Mouse (Mus musculus) intestine, postnatal 0 days (tissue): ENCODE measurements at regions not wholly inside any gene's neighbourhood (a gene's known extent, or its start where the extent isn't known, plus 50 kb on each side); places are given as distances from the start of the nearest gene placed in this dataset.

Experiments used
- ATAC-seq: fragments of 200-750 bp; cut with Nextera tagmentation; 2 replicates; pipeline ENCODE4 v1.8.0; 2017; ENCODE audit warnings: mild to moderate bottlenecking, moderate TSS enrichment, moderate library complexity
- H3K27ac ChIP-seq: fragments of 300-500 bp; sonication (generic); 2 replicates; pipeline ENCODE4 v1.5.1; 2014; ENCODE audit warnings: mild to moderate bottlenecking, low read depth, low read length, moderate library complexity
- H3K27me3 ChIP-seq: fragments of 300-500 bp; sonication (generic); replicated peaks from 2 replicates; pipeline ENCODE4 v1.6.1; 2014; ENCODE audit warnings: low read length, mixed read lengths; ENCODE audit not compliant: control insufficient read depth, insufficient read depth
- H3K36me3 ChIP-seq: fragments of 300-500 bp; sonication (generic); 2 replicates; pipeline ENCODE4 v1.6.1; 2014; ENCODE audit warnings: mild to moderate bottlenecking, moderate library complexity; ENCODE audit not compliant: control insufficient read depth, insufficient read depth
- H3K4me1 ChIP-seq: fragments of 300-500 bp; sonication (generic); replicated peaks from 2 replicates; pipeline ENCODE4 v1.6.1; 2014; ENCODE audit warnings: antibody characterized with exemption, low read length, mixed read lengths; ENCODE audit not compliant: control insufficient read depth, insufficient read depth
- H3K4me2 ChIP-seq: fragments of 300-500 bp; sonication (generic); replicated peaks from 2 replicates; pipeline ENCODE4 v1.6.1; 2014; ENCODE audit warnings: low read depth, mild to moderate bottlenecking, moderate library complexity
- H3K4me3 ChIP-seq: fragments of 300-500 bp; sonication (generic); 2 replicates; pipeline ENCODE4 v1.5.1; 2014; ENCODE audit warnings: low read depth, low read length
- H3K9ac ChIP-seq: fragments of 300-500 bp; sonication (generic); 2 replicates; pipeline ENCODE4 v1.6.1; 2014; ENCODE audit warnings: mild to moderate bottlenecking, low read depth, low read length
- H3K9me3 ChIP-seq: fragments of 300-500 bp; sonication (generic); 2 replicates; pipeline ENCODE4 v1.6.1; 2016; ENCODE audit warnings: mixed run types; ENCODE audit not compliant: control insufficient read depth
- CTCF ChIP-seq: sonication (generic); IDR thresholded peaks from 2 replicates; pipeline ENCODE4 v1.5.1; 2016; ENCODE audit warnings: low read depth, mild to moderate bottlenecking, control low read depth, antibody characterized with exemption, moderate library complexity
- WGBS: fragments of 180-500 bp; shearing (Covaris S2); extraction: QIAGEN DNeasy Blood & Tissue Kit; methylation state at CpG from one replicate; pipeline ENCODE4 v1.1.7; 2014; 5-methylcytosine and 5-hydroxymethylcytosine counted together

DNA sequence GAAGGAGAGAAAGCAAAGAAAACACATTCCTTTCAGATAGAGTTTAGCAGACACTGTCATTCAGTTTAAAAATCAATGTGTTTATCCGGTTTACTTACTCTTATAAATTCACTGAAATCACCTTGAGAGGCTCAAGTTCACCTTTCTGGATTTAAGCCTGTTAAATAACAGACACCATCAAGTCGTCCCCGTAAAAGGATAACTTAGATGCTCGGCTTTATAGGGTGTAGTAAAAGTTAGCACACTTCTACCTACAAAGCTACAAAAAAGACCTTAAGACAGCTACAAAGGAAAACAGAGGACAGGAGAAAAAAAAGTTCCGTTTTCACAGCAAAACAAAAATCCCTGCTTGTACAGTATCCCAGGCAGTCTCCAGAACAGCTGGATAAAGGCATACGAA, 180.9 kb downstream of the Gm11146 start:
- WGBS: 64% methylated on average over 6 of the region's 6 CpGs
- Histone ChIP-seq H3K9me3 (no peaks in the 10 kb centered on the region), H3K4me3 (no peak overlapping the region), H3K36me3 (no peaks in the 10 kb centered on the region), H3K4me2 (no peak overlapping the region), H3K27me3 (no peaks in the 10 kb centered on the region), H3K9ac (no peak overlapping the region), H3K4me1 (no peaks in the 10 kb centered on the region), H3K27ac (no peak overlapping the region)
- no peak for ATAC-seq
- TF ChIP-seq CTCF: no peak

DNA sequence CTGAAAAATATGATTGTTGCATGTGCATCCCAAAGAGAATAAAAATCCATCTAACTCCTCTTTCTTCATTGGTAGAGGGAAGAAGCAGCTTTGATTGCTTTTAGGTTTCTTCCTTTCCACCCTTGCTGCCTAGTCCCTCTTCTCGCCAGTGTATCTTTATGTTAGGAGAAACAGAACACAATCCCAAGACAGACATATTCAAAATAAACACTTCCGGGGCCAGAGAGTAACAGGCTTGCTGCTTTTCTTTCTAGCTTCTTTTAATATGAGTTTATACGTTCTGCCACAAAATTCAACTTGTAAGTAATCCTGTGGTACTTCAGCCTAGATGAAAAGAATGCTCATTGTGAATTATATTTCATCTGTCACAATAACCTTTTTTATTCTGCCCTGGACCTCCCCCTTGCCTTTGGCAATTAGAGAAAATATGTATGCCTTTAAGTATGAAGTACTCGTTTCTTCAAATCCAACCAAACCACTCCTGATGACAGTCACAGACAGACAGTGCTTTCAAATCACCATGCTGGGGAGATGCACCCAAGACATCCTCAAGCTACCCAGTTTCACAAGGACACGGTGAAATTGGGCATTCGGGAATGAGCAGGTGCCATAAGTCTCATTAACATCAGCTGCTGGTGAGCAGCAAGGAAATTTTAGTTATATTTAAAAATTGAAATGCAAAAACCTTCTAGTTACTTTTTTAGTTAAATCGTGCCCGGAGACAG, 181.6 kb downstream of the Gm11146 start:
- H3K27ac ChIP-seq: no peak overlapping the region
- no peak overlapping the region for H3K4me2 ChIP-seq
- no peaks in the 10 kb centered on the region for H3K27me3 ChIP-seq
- H3K36me3 ChIP-seq: no peaks in the 10 kb centered on the region
- 84% methylated on average over 8 of the region's 8 CpGs for WGBS
- no peaks in the 10 kb centered on the region for H3K4me1 ChIP-seq
- H3K9me3 ChIP-seq: no peaks in the 10 kb centered on the region
- H3K9ac ChIP-seq: no peak overlapping the region
- no peak for ATAC-seq
- TF ChIP-seq CTCF: no peak
- H3K4me3 ChIP-seq: no peak overlapping the region

DNA sequence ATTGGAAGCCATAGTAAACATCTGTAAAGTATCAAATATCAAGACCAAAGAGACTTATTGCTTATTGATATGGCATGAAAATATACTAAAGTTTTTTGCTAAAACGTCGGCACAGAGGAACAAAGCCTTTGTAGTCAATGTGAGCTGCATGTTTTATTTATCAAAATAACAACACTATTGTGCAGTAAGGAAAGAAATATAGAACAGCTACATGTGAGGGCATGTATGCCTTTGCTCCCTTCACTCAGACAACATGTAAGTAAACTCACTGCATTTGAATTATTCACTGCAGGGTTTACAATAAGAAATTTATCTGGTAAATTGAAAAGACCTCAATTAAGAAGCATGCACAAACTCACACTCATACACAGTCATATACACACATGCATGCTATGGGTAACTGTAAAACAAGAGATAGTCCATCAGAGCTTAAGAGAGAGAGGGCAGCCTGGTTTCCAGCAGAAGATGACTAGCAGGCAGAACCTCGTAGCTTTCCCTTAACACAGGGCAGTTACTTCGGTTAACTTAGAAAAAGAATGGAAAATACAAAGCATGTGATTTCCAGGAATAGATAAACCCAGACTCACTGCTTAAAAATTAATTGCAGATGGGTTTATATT, 182.7 kb downstream of the Gm11146 start:
- Histone ChIP-seq H3K27me3 (no peaks in the 10 kb centered on the region), H3K4me2 (no peak overlapping the region), H3K9me3 (no peaks in the 10 kb centered on the region), H3K9ac (no peak overlapping the region), H3K4me1 (no peaks in the 10 kb centered on the region), H3K36me3 (no peaks in the 10 kb centered on the region), H3K4me3 (no peak overlapping the region), H3K27ac (no peak overlapping the region)
- TF ChIP-seq CTCF: no peak
- WGBS: 55% methylated on average over 4 of the region's 4 CpGs
- ATAC-seq: no peak

DNA sequence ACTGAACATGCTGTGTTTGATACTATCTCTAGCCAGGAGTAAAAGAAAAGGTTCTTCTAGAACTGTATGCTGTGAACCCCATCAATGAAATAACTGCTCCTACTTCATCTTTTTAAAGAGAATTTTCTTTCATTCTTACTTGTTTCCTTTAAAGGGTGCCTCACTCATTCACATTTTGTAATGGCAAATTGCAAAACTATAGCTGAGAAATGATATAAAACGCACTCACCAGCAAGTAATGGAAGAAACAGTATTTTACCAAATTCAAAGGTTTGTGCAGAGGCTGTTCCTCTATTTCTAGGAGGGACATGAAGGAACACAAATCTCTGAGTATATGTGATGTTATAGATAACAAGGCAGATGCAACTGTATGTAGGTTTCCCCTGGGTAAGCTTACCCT, 183.4 kb downstream of the Gm11146 start:
- 92% methylated on average over 1 of the region's 1 CpGs for WGBS
- Histone ChIP-seq H3K4me3 (no peak overlapping the region), H3K4me1 (no peaks in the 10 kb centered on the region), H3K27me3 (no peaks in the 10 kb centered on the region), H3K36me3 (no peaks in the 10 kb centered on the region), H3K9me3 (no peaks in the 10 kb centered on the region), H3K27ac (no peak overlapping the region), H3K9ac (no peak overlapping the region), H3K4me2 (no peak overlapping the region)
- TF ChIP-seq CTCF: no peak
- ATAC-seq: no peak

DNA sequence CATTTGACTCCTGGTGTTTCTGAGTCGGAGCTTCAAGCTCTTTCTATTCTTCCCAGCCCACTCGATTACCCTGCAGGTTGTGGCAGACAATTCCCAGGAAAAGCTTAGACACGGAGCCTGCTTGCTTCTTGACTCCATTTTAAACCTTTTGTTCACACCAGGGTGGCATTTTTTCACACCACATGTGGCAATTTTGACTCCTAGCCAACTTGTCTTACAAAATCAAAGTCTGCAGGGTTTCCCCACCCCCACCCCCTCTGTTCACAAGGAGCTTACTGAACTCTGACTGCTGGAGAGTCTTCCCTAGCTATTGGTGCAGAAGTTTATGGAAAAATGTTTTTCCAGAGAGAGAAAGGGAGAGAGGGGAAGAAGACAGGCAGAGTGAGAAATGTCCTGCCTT, 184.1 kb downstream of the Gm11146 start:
- no peaks in the 10 kb centered on the region for H3K36me3 ChIP-seq
- no peak overlapping the region for H3K9ac ChIP-seq
- H3K27ac ChIP-seq: no peak overlapping the region
- H3K27me3 ChIP-seq: no peaks in the 10 kb centered on the region
- H3K4me3 ChIP-seq: no peak overlapping the region
- H3K4me1 ChIP-seq: no peaks in the 10 kb centered on the region
- no peak for ATAC-seq
- TF ChIP-seq CTCF: no peak
- no peak overlapping the region for H3K4me2 ChIP-seq
- 45% methylated on average over 3 of the region's 3 CpGs for WGBS
- no peaks in the 10 kb centered on the region for H3K9me3 ChIP-seq

DNA sequence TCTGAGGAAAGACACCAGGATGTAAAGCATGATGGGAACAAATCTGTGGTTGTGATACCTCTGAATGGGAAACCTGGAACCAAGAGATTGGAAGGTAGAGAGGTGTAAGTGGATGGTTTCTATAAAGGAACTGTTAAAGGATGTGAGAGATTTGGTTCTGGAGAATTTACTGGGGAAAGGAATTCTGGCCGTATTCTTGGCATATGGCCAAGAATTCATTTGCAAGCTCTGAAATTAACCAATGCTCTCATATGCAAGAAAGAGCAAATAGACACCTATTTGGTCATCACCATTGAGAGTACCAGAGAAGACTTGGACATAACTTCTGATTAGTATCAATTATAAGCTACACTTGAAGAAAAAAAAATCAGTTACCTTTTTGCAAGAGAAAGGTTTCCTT, 187.3 kb downstream of the Gm11146 start:
- H3K27ac ChIP-seq: no peak overlapping the region
- H3K36me3 ChIP-seq: no peaks in the 10 kb centered on the region
- TF ChIP-seq CTCF: no peak
- 38% methylated on average over 1 of the region's 1 CpGs for WGBS
- no peaks in the 10 kb centered on the region for H3K27me3 ChIP-seq
- H3K4me3 ChIP-seq: no peak overlapping the region
- no peak for ATAC-seq
- no peak overlapping the region for H3K9ac ChIP-seq
- no peak overlapping the region for H3K4me2 ChIP-seq
- no peaks in the 10 kb centered on the region for H3K4me1 ChIP-seq
- H3K9me3 ChIP-seq: no peaks in the 10 kb centered on the region

DNA sequence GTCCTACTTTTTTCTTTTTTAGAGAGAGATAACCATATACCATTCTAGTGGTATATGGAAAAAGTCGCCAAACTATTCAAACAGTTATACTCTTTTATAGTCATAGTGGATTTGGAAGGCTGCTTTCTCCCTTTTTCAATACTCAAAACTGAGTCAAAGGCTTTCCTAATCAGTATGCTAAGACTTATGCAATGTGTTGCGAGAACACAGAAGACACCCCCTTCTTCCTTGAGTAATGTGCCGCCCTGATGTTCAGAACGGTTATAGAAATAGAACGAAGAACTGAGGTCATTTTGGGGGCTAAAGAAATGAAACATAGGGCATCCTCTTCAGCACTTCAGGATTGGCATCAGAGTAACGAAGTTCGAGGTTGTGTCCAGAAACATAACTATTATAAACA, 192.7 kb downstream of the Gm11146 start:
- Histone ChIP-seq H3K36me3 (no peaks in the 10 kb centered on the region), H3K27ac (no peak overlapping the region), H3K4me3 (no peak overlapping the region), H3K9me3 (no peaks in the 10 kb centered on the region), H3K4me1 (no peaks in the 10 kb centered on the region), H3K27me3 (no peaks in the 10 kb centered on the region), H3K4me2 (no peak overlapping the region), H3K9ac (no peak overlapping the region)
- 92% methylated on average over 7 of the region's 7 CpGs for WGBS
- ATAC-seq: no peak
- no peak for TF ChIP-seq CTCF
